Mouse (Mus musculus): ENCODE measurements around the gene Fam20a. TPM values are rescaled to one million over a fixed set of nuclear protein-coding genes. Genes with fewer than 3 reads are reported as not detected.
A peak's percentile ranks its signal among the peaks of the same experiment; 100 is the strongest.

Fam20a gene
- polyA plus RNA-seq, 1 experiment from 2014 or later = 1.2 TPM

DNA sequence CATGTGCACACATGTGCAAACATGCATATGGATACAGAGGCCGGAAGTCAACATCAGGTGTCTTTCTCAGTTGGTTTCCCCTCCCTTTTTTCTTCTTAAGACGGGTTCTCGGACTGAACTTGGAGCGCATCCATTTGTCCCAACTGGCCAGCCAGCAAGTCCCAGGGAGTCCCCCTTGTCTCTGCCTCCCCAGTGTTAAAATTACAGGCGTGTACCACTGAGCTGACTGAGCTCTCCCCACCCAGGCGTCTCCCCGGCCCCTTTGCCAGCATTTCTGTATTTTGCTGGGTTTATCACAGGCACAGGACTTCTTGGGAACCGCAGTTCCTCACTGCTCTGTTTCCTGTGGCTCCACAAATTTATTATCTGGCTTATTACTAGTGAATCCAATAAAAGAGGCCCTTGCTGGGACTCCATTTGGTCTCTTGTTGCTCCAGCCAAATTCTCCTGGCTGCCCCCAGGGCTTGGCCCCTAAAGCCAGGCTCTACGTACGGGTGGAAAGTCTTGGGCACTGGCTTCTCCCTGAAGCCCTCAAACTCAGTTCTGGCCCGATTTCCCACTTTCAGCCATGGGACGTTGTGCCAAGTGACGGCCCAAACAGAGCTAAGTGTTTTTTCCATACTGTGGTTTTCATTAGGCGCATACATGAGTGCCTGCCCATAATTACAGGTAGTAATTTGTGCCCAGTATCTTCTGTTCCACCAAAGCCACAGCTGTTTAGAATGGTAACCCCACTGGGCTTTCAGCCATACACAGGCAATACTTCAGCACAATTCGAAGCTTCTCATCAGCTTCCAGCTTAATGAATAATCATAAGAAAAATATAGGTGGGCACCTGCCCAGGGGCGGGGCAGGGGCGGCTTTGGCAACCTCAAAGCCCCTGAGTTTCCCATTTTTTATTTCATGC, 7.5 kb downstream of the Fam20a start:
- Histone ChIP-seq H3K36me3 (no peaks in the 10 kb centered on the region), H3K4me1 (replicated peaks) (no peaks in the 10 kb centered on the region), H3K9me3 (replicated peaks) (no peaks in the 10 kb centered on the region), H3K27me3 (replicated peaks) (0 out of 2 replicates have a peak, but pooled peaks cover 9% of the 10 kb centered on the region), H3K9ac (no peak overlapping the region), H3K4me3 (no peak overlapping the region), H3K27ac (ENCODE audit: poor library complexity, severe bottlenecking) (no peak overlapping the region), H3K4me2 (no peak overlapping the region)
- 83% methylated on average over 17 of the region's 17 CpGs for WGBS
- ATAC-seq (ENCODE audit: insufficient number of reproducible peaks, low FRiP score) = no peak

DNA sequence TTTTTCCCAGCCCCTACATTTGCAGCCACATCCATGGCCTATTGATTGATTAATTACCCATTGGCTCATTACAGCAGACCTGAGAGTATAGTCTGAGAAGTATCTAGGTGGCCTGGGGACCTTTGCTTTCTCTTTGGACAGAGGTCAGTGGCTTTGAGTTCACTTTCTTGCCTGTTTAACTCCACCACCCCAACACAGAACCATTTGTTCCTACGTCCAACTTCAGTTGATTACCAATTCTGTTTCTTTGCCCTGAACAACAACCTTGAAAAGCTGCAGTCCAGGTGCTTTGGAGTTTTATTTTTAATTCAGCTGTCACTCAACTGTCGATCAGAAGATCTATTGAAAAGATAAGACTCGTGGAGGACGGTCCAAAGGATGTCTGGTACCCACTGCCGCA, 12.6 kb downstream of the Fam20a start:
- Histone ChIP-seq H3K4me3 (no peak overlapping the region), H3K4me1 (replicated peaks) (peaks cover 20% of the 10 kb centered on the region), H3K36me3 (no peaks in the 10 kb centered on the region), H3K9ac (no peak overlapping the region), H3K9me3 (replicated peaks) (no peaks in the 10 kb centered on the region), H3K27me3 (replicated peaks) (no peaks in the 10 kb centered on the region), H3K27ac (ENCODE audit: poor library complexity, severe bottlenecking) (no peak overlapping the region), H3K4me2 (no peak overlapping the region)
- no peak for ATAC-seq (ENCODE audit: insufficient number of reproducible peaks, low FRiP score)
- WGBS = 82% methylated on average over 5 of the region's 5 CpGs

DNA sequence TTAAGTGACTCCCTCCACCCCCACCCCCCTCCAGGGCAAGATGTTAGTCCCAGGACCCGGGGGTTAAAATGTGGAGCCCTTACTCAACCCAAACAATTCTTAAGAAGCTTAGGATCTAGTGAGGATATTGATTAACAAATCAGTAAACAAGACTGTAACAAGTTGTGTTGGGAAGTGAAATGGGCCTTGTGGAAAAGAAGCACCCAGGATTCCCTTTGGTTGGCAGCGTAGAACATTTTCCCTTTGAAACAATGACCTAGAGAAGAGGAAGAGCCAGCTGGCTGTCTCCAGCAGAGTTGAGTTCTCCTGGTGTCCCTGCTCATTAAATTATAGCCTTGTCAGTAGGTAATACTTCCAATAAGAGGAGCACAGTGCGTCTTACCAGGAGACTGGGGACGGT, 13.3 kb downstream of the Fam20a start:
- H3K27ac ChIP-seq (ENCODE audit: poor library complexity, severe bottlenecking) = no peak overlapping the region
- no peak overlapping the region for H3K4me2 ChIP-seq
- H3K4me3 ChIP-seq = no peak overlapping the region
- H3K4me1 ChIP-seq (replicated peaks) = peaks cover 20% of the 10 kb centered on the region
- no peaks in the 10 kb centered on the region for H3K9me3 ChIP-seq (replicated peaks)
- ATAC-seq (ENCODE audit: insufficient number of reproducible peaks, low FRiP score) = no peak
- no peak overlapping the region for H3K9ac ChIP-seq
- no peaks in the 10 kb centered on the region for H3K27me3 ChIP-seq (replicated peaks)
- WGBS = 85% methylated on average over 4 of the region's 4 CpGs
- H3K36me3 ChIP-seq = no peaks in the 10 kb centered on the region

DNA sequence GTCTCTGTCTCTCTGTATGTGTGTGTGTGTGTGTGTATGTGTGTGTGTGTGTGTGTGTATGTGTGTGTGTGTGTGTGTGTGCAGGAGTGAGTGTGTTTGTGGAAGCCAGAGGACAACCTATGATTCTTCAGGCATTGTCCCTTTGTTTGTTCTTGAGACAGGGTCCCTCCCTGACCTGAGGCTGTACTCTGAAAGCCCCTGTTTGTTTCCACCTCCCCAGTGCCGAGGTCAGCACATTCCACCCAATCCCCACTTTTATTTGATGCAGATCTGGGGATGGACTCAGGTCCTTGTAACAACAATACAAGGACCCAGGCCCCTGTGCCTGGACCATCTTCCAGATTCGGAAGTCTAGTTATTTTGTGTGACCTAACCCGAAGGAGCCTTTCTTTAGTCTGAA, 14.6 kb downstream of the Fam20a start:
- peaks cover 21% of the 10 kb centered on the region for H3K4me1 ChIP-seq (replicated peaks)
- no peak overlapping the region for H3K9ac ChIP-seq
- H3K4me2 ChIP-seq = no peak overlapping the region
- H3K9me3 ChIP-seq (replicated peaks) = no peaks in the 10 kb centered on the region
- no peaks in the 10 kb centered on the region for H3K27me3 ChIP-seq (replicated peaks)
- H3K36me3 ChIP-seq = no peaks in the 10 kb centered on the region
- H3K4me3 ChIP-seq = no peak overlapping the region
- 77% methylated on average over 3 of the region's 3 CpGs for WGBS
- no peak overlapping the region for H3K27ac ChIP-seq (ENCODE audit: poor library complexity, severe bottlenecking)
- no peak for ATAC-seq (ENCODE audit: insufficient number of reproducible peaks, low FRiP score)

DNA sequence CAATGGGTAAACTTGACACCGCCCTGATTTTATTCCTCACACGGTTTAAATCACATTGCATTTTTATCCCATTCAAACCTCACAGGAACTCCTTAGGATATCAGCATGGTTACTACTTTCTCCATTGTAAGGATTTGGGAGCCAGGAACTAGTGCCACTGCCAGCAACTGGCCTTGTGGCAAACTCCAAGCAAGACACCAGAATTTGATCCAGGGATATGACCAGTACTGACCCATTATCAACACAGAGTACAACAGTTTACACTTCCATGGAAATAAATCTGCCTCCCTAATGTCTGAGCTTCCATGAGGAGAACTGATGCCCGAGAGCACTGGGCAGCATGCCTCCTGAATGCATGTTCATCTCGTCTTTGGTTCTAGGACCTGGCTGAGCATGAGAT, 15.5 kb downstream of the Fam20a start:
- Histone ChIP-seq H3K4me2 (peak overlapping the region; percentile 57; the same call in 1 of the 2 replicates), H3K4me3 (no peak overlapping the region), H3K9me3 (replicated peaks) (no peaks in the 10 kb centered on the region), H3K27me3 (replicated peaks) (no peaks in the 10 kb centered on the region), H3K36me3 (no peaks in the 10 kb centered on the region), H3K4me1 (replicated peaks) (peaks cover 26% of the 10 kb centered on the region), H3K9ac (no peak overlapping the region), H3K27ac (ENCODE audit: poor library complexity, severe bottlenecking) (no peak overlapping the region)
- WGBS = 77% methylated on average over 4 of the region's 4 CpGs
- no peak for ATAC-seq (ENCODE audit: insufficient number of reproducible peaks, low FRiP score)

DNA sequence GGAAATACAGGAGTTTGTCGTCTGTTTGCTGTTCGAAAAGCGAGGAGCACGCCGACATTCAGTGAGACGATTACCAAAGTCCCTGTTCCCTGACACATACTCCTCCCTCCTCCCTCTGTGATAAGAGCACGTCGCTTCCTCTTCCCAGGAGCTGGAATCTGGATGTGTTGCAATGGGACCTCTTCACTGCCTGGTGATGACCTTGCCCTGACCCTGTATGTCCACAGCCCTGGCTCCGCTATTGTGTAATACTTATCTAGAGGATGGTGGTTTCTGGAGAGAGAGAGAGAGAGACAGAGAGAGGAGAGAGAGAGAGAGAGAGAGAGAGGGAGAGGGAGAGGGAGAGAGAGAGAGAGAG, 16.0 kb downstream of the Fam20a start:
- Histone ChIP-seq H3K9ac (peak overlapping the region; percentile 28; the same call in 1 of the 2 replicates), H3K4me2 (peak overlapping the region; percentile 57), H3K4me1 (replicated peaks) (peaks cover 27% of the 10 kb centered on the region), H3K9me3 (replicated peaks) (no peaks in the 10 kb centered on the region), H3K27ac (ENCODE audit: poor library complexity, severe bottlenecking) (peak overlapping the region; percentile 51), H3K27me3 (replicated peaks) (no peaks in the 10 kb centered on the region), H3K36me3 (no peaks in the 10 kb centered on the region), H3K4me3 (no peak overlapping the region)
- peak; percentile 71; the same call in 1 of the 2 replicates for ATAC-seq (ENCODE audit: insufficient number of reproducible peaks, low FRiP score)
- 13% methylated on average over 9 of the region's 9 CpGs for WGBS

DNA sequence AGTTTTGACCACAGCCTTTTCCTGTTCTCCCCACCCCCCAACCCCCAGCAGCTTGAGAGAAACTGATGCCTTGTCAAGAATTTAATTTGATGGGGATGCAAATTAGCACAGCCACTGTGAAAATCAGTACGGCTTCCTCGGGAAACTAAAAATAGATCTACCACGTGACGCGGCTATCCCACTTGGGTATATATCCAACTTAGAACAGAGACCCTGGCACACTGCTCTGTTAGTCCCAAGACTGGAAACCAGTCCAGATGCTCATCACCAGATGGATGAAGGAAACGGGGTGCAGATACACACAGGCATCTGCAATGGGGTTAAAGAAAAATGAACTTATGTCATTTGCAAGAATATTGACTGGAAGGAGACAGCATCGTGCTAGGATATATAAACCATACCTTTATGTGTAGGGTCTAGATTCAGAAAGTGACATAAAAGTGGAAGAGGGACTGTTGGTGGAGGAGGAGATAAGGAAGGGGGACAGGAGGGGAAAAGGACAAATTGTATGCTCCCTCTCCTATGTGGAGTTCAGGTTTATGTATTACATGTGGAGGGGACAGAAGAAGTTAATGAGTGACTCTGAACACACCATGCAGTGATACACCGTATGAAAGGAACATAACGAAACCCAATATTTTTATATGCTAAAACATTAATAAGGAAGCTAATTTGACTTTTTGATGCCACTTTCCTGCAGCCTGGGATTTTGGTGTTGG, 16.6 kb downstream of the Fam20a start:
- peaks cover 31% of the 10 kb centered on the region for H3K4me1 ChIP-seq (replicated peaks)
- H3K4me2 ChIP-seq = peak overlapping the region; percentile 57
- no peak overlapping the region for H3K4me3 ChIP-seq
- no peaks in the 10 kb centered on the region for H3K36me3 ChIP-seq
- peak overlapping the region; percentile 51 for H3K27ac ChIP-seq (ENCODE audit: poor library complexity, severe bottlenecking)
- peak overlapping the region; percentile 28; the same call in 1 of the 2 replicates for H3K9ac ChIP-seq
- no peaks in the 10 kb centered on the region for H3K9me3 ChIP-seq (replicated peaks)
- 58% methylated on average over 9 of the region's 9 CpGs for WGBS
- no peaks in the 10 kb centered on the region for H3K27me3 ChIP-seq (replicated peaks)
- ATAC-seq (ENCODE audit: insufficient number of reproducible peaks, low FRiP score) = no peak

DNA sequence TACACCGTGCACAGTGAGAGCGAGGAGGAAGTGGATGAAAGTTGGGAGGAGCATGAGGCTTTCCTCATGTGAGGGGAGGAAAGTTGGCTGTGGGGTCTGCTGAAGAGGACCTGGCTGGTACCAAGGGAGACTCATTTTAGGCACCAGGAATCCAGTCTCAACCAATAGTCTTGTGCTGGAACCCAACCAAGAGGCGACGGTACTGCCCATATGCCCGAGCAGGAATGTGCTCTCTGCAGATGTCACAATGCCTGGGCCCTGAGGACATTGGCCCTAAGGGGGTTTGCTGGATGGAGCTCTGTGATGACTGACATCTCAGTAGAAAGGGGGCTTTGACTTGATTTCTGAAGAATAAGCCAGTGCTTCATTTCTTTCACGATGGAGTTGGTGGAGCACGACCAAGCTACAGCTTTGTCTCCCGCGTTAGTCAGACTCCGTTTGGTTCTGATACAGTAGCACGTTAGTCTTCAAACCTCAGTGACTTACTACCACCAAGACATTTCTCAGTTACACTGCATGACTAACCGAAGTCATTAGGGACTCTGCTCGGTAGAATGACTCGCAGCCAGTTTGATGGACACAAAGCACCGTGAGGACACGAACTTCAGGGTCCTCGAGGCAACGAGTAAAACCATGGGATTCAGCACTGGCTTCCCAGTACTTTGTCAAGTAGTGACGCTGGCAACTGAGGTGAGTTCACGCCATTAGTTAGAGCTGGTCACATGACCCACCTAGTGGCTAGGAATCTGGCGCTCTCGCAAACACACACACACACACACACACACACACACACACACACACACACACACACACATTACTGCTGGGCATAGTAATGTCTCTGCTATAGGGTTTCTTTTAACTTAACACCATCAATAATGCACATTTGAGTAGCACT, 17.5 kb downstream of the Fam20a start:
- H3K27ac ChIP-seq (ENCODE audit: poor library complexity, severe bottlenecking) = no peak overlapping the region
- H3K9ac ChIP-seq = no peak overlapping the region
- 90% methylated on average over 22 of the region's 22 CpGs for WGBS

DNA sequence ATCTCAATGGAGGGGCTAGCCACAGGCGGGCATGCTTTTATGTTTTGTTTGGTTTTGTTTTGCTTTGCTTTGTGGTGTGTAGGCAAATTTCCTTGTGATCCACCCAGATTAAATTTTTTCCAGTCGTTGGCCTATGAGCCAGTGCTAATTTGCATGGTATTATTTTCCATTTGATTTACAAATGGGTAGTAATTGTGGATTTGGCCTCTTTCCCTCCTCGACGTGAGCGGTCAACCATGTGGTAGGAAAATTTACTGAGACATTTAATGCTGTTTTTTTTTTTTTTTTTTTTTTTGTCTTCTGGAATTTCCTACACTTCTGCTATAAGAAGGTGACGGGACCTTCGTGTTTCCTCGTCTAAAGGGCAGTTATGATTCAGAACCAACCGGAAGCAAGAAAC, 18.2 kb downstream of the Fam20a start:
- Histone ChIP-seq H3K9me3 (replicated peaks) (peaks cover 4% of the 10 kb centered on the region; the same call in 1 of the 2 replicates), H3K4me1 (replicated peaks) (peaks cover 31% of the 10 kb centered on the region), H3K9ac (no peak overlapping the region), H3K36me3 (no peaks in the 10 kb centered on the region), H3K4me3 (no peak overlapping the region), H3K4me2 (no peak overlapping the region), H3K27ac (ENCODE audit: poor library complexity, severe bottlenecking) (no peak overlapping the region), H3K27me3 (replicated peaks) (no peaks in the 10 kb centered on the region)
- 73% methylated on average over 9 of the region's 9 CpGs for WGBS
- no peak for ATAC-seq (ENCODE audit: insufficient number of reproducible peaks, low FRiP score)

More for the DNA sequence above, 17.5 kb downstream of the Fam20a start:
- Histone ChIP-seq H3K27me3 (replicated peaks) (no peaks in the 10 kb centered on the region), H3K9me3 (replicated peaks) (peaks cover 3% of the 10 kb centered on the region; the same call in 1 of the 2 replicates), H3K4me2 (no peak overlapping the region), H3K36me3 (no peaks in the 10 kb centered on the region), H3K4me3 (no peak overlapping the region), H3K4me1 (replicated peaks) (peaks cover 31% of the 10 kb centered on the region)
- ATAC-seq (ENCODE audit: insufficient number of reproducible peaks, low FRiP score) = no peak

DNA sequence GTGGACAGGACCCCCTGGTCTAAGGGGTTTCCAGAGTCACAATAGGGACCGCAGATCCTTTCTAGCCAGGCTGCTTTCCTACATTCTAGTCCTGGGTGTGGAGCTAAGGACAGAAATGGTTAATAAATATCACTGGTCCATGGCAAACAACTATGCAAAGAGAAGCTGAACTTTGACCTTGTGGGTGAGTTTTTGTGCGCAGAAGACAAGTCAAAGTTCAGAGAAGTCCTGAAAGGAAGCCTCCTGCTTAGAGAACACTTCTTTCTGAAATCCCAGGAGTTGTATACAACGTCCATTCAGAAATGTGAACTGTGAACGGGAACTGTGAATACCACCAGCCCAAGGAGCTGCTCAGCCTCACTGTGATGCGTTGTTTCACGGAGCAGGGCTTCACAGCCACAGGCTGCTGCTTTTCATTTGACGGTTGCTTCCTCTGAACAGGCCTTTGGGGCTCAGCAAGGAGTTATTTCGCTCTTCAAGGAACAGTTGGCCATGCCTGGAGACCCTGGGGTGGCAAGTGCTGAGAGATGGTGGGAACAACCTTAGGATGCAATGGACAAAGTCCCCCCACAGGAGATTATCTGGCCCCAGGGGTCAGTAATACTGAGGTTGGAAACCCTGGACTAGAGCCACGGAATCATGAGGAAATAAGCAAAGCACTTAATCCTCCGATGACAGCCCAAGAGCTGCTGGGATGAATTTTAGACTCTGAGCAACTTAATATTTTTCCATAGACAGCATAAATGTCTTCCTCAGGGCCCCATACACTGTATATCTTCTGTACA, 19.9 kb downstream of the Fam20a start:
- Histone ChIP-seq H3K9ac (no peak overlapping the region), H3K27me3 (replicated peaks) (no peaks in the 10 kb centered on the region), H3K9me3 (replicated peaks) (peaks cover 4% of the 10 kb centered on the region; the same call in 1 of the 2 replicates), H3K36me3 (no peaks in the 10 kb centered on the region), H3K4me1 (replicated peaks) (peaks cover 31% of the 10 kb centered on the region), H3K4me2 (no peak overlapping the region), H3K27ac (ENCODE audit: poor library complexity, severe bottlenecking) (no peak overlapping the region), H3K4me3 (no peak overlapping the region)
- 67% methylated on average over 10 of the region's 10 CpGs for WGBS
- ATAC-seq (ENCODE audit: insufficient number of reproducible peaks, low FRiP score) = no peak
